ENCODE assay signal across 21 mouse cellular contexts in the genomic region with DNA sequence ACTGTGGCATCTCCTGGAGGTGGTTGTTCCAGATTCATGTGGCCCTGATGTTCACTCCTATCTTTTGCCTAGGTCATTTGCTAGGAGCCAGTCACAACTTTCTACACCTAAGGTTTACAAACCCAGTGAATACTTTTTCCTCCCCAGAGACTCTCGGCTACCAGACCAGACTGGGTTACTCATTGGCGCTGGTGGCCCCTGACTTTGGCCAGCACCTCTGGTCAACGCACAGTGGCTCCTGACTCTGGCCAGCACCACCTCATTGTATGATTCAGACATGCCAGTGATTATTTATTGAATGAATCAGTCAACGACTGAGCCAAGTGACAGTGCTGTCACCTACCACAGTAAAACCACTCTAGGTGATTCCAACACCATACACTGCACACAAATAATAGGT.
DNase-seq lines count a peak whose midpoint lies in the region; TF ChIP-seq lines count a peak whose summit lies in the region.
"Had no signal": no experiment of that assay in that cellular context is flagged by ENCODE, and none has a peak within 500 bp of the region (broad histone marks: within the 10 kb centered on the region; RNA-seq: fewer than 3 reads in every experiment).

No protein-coding gene starts in this region.

- no peak overlapping the region for H3K27ac ChIP-seq in heart, embryonic 10.5 days
- H3K27ac ChIP-seq in left cerebral cortex, adult 2 months = no peak overlapping the region

- H3K9me3 ChIP-seq in heart, embryonic 10.5 days = no peaks in the 10 kb centered on the region
- H3K9me3 ChIP-seq: G1E had no signal

- H3K4me3 ChIP-seq in heart, embryonic 10.5 days = no peak overlapping the region
- H3K4me3 ChIP-seq in left cerebral cortex, adult 2 months = no peak overlapping the region

- intact Hi-C loops in left cerebral cortex, adult 2 months (cut with DNase I) = no loop called here

- TF ChIP-seq CTCF in left cerebral cortex, adult 2 months (IDR thresholded peaks at IDR 0.05) = no peak

- H3K36me3 ChIP-seq in heart, embryonic 10.5 days = peaks cover 12% of the 10 kb centered on the region; the same call in 1 of the 2 replicates
- H3K36me3 ChIP-seq: G1E had no signal

- H3K27me3 ChIP-seq in heart, embryonic 10.5 days (ENCODE audit: insufficient read depth, poor library complexity, severe bottlenecking) = no peaks in the 10 kb centered on the region
- H3K27me3 ChIP-seq: CH12.LX, Patski had no signal

- WGBS in heart, embryonic 10.5 days = 95% methylated on average over 4 of the region's 4 CpGs

- peak; percentile 76 for DNase-seq in heart, adult 11 months
- no peak for DNase-seq in heart, embryonic 10.5 days (ENCODE audit: low spot score)
- DNase-seq in 3134 (ENCODE audit: extremely low read depth, insufficient read length, low spot score) = peak; percentile 69
- DNase-seq in 3T3-L1 (ENCODE audit: low read depth, low spot score) = peak; percentile 3
- no peak for DNase-seq in left cerebral cortex, adult 2 months (ENCODE audit: extremely low spot score in 1 of 2, low spot score in 2 of 2)
- no peak for DNase-seq in testis, postnatal 14 days (ENCODE audit: low spot score)
- DNase-seq: adrenal gland, adult 2 months; adrenal gland, adult 8-10 months; adrenal gland, postnatal 10 days; adrenal gland, postnatal 14 days; adrenal gland, postnatal 25 days; adrenal gland, postnatal 36 days; B cell, adult 2 months; cerebellum, adult 11 months; cerebellum, adult 11-12 months; cerebellum, adult 18-20 months; cerebellum, adult 2 months; cerebellum, adult 8-10 months had no signal

- H3K4me1 ChIP-seq in heart, embryonic 10.5 days = no peaks in the 10 kb centered on the region

Comparison
In these comparisons a context has a peak if more than half of its experiments do, and no peak if none do; other contexts are left out.
1. DNase-seq: peak in heart, adult 11 months (single experiment), 3134 (single experiment) and 3T3-L1 (single experiment); none in heart, embryonic 10.5 days (single experiment), left cerebral cortex, adult 2 months (0 of 2) and testis, postnatal 14 days (single experiment).